Mouse (Mus musculus): ENCODE measurements at regions not wholly inside any gene's neighbourhood (a gene's known extent, or its start where the extent isn't known, plus 50 kb on each side); places are given as distances from the start of the nearest gene placed in this dataset.

DNA sequence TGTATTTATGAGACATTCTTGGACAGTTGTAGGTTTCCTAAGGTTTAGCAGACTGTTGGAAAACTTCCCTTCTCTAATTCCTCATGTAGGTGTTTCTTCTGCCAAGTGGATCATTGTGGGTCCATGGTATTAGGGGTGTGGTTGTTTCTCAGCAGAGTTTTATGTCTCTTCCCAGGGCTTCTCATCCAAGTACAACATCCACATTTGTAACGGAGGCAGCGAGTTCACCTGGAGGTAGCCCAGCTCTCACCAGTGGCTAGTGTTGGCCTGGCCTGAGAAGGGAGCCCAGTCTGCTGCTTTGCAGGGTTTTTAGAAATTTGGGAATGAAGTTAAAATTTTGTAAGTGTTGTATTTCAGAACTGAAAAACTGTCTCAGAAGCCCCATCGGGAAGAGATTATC is 122.4 kb downstream of the Wnt5a start:
- ATAC-seq (replicated peaks in 1 of 2; ENCODE audit: insufficient read depth in 1 of 2, low FRiP score in 2 of 2, low TSS enrichment in 1 of 2, low read depth in 1 of 2, poor library complexity in 2 of 2, severe bottlenecking in 2 of 2) = no peak

GRCm38 (mm10) chr14:28635175-28635574 is 130.6 kb downstream of the Wnt5a start:
- no peak for ATAC-seq (replicated peaks in 1 of 2; ENCODE audit: insufficient read depth in 1 of 2, low FRiP score in 2 of 2, low TSS enrichment in 1 of 2, low read depth in 1 of 2, poor library complexity in 2 of 2, severe bottlenecking in 2 of 2)

GRCm38 (mm10) chr14:28639056-28639455 is 134.5 kb downstream of the Wnt5a start:
- no peak for ATAC-seq (replicated peaks in 1 of 2; ENCODE audit: insufficient read depth in 1 of 2, low FRiP score in 2 of 2, low TSS enrichment in 1 of 2, low read depth in 1 of 2, poor library complexity in 2 of 2, severe bottlenecking in 2 of 2)

- ATAC-seq (replicated peaks in 1 of 2; ENCODE audit: insufficient read depth in 1 of 2, low FRiP score in 2 of 2, low TSS enrichment in 1 of 2, low read depth in 1 of 2, poor library complexity in 2 of 2, severe bottlenecking in 2 of 2) = no peak
Observed at GRCm38 (mm10) chr14:28645807-28646206, 141.3 kb downstream of the Wnt5a start.

GRCm38 (mm10) chr14:28649411-28649810 is 144.9 kb downstream of the Wnt5a start:
- no peak for ATAC-seq (replicated peaks in 1 of 2; ENCODE audit: insufficient read depth in 1 of 2, low FRiP score in 2 of 2, low TSS enrichment in 1 of 2, low read depth in 1 of 2, poor library complexity in 2 of 2, severe bottlenecking in 2 of 2)

DNA sequence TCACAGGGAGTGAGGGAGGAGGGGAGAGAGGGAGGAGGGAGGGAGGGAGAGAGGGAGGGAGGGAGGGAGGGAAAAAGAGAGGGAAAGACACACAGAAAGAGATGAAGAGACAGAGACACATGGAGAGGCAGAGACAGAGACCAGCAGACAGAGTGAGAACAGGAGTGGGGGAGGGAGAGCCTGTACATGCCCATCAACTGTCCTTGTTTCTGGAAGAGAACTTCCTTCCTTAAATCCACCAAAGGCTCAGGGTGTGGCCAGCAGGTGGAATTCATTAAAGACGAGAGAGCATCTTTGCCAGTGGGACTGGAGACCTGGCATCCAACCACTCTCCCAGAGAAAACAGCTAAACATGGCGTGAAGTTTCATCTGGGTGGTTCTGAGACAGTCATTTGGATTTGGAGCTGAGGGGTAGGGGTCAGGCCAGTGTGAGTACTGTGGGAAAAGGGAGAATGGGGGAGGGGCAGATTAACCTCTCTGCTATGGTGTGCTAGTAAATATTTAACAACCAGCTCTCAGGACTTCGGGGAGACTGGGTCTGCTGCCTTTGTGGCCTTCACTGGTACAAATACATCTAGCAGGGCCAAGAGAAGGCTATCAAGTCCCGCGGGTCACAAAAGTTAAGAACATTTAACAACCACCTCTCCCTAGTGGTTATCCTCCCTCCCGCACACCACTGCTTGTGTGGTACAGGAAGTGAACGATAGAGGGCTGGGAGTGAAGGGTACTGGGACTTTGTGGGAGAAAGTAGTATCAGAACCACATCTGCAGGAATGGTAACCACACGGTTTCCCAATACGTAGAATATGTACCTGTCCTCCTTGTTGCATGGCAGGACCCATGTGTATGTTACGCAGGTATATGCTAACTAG is 148.7 kb downstream of the Wnt5a start:
- no peak for ATAC-seq (replicated peaks in 1 of 2; ENCODE audit: insufficient read depth in 1 of 2, low FRiP score in 2 of 2, low TSS enrichment in 1 of 2, low read depth in 1 of 2, poor library complexity in 2 of 2, severe bottlenecking in 2 of 2)

- peak; percentile 71 to 81 for ATAC-seq (replicated peaks in 1 of 2; ENCODE audit: insufficient read depth in 1 of 2, low FRiP score in 2 of 2, low TSS enrichment in 1 of 2, low read depth in 1 of 2, poor library complexity in 2 of 2, severe bottlenecking in 2 of 2)
Observed at GRCm38 (mm10) chr14:28657216-28657615, 152.7 kb downstream of the Wnt5a start.

- ATAC-seq (replicated peaks in 1 of 2; ENCODE audit: insufficient read depth in 1 of 2, low FRiP score in 2 of 2, low TSS enrichment in 1 of 2, low read depth in 1 of 2, poor library complexity in 2 of 2, severe bottlenecking in 2 of 2) = no peak
Observed at GRCm38 (mm10) chr14:28660872-28661588, 156.5 kb downstream of the Wnt5a start.

DNA sequence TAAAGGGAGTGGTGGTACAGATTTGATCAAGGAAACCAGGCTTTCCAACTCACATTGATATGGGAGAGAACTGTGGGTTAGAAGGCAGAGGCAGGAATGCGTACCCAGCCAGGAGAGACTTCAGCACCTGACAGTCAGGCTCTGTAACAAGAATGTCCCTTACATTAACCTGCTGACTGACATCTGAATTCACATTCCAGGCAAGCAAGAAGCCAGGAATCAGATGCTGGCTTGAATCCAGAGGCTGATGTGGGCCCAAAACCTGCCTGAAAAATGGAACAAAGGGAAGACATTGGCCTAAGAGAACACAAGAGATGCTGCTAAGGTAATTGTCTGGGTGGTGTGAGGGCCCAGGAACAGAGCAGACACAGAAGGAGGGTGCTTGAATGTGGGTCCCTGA is 158.8 kb downstream of the Wnt5a start:
- ATAC-seq (replicated peaks in 1 of 2; ENCODE audit: insufficient read depth in 1 of 2, low FRiP score in 2 of 2, low TSS enrichment in 1 of 2, low read depth in 1 of 2, poor library complexity in 2 of 2, severe bottlenecking in 2 of 2) = no peak

- no peak for ATAC-seq (replicated peaks in 1 of 2; ENCODE audit: insufficient read depth in 1 of 2, low FRiP score in 2 of 2, low TSS enrichment in 1 of 2, low read depth in 1 of 2, poor library complexity in 2 of 2, severe bottlenecking in 2 of 2)
Observed at GRCm38 (mm10) chr14:28664121-28664520, 159.6 kb downstream of the Wnt5a start.

DNA sequence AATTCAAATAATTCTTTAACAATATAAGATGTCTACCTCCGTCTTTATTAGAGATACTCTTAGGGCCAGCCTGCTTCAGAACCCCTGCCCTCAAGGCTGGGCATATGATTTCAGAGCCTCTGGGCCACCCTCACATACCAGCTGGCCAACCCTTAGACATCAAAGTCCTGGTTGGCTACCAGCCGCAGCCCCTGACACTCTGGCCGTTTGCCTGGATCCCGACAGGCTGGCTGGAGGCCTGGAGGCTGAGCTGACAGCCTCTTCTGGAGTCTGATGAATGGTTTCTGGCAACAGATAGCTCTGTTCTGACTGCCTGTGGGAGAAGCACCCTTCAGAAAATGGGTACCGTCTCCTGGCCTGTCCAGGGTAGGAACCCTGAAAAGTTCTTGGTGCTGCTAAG is 170.9 kb downstream of the Wnt5a start:
- ATAC-seq (replicated peaks in 1 of 2; ENCODE audit: insufficient read depth in 1 of 2, low FRiP score in 2 of 2, low TSS enrichment in 1 of 2, low read depth in 1 of 2, poor library complexity in 2 of 2, severe bottlenecking in 2 of 2) = no peak

DNA sequence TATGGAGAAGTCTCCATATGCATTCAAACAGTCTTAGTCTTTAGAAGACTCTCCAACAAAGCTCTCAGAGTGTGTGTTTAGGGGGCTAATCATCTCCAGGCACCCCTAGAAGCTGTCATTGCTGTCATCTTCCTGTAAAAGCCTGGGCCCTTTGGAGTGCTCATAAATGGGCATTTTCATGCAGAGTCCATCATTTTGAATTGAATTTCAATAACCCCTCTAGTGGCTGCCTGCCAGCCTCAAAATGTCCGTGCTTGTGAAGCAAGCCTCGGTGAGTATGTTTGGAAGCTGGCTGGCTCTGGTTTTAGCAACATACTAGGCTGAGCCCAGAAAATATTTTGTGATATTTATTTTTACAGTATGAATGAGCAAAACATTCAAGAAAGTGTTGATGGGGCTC is 195.2 kb downstream of the Wnt5a start:
- no peak for ATAC-seq (replicated peaks in 1 of 2; ENCODE audit: insufficient read depth in 1 of 2, low FRiP score in 2 of 2, low TSS enrichment in 1 of 2, low read depth in 1 of 2, poor library complexity in 2 of 2, severe bottlenecking in 2 of 2)

GRCm38 (mm10) chr14:28704729-28705128 is 200.2 kb downstream of the Wnt5a start:
- no peak for ATAC-seq (replicated peaks in 1 of 2; ENCODE audit: insufficient read depth in 1 of 2, low FRiP score in 2 of 2, low TSS enrichment in 1 of 2, low read depth in 1 of 2, poor library complexity in 2 of 2, severe bottlenecking in 2 of 2)

GRCm38 (mm10) chr14:28714598-28714997 is 210.0 kb downstream of the Wnt5a start:
- ATAC-seq (replicated peaks in 1 of 2; ENCODE audit: insufficient read depth in 1 of 2, low FRiP score in 2 of 2, low TSS enrichment in 1 of 2, low read depth in 1 of 2, poor library complexity in 2 of 2, severe bottlenecking in 2 of 2) = no peak

GRCm38 (mm10) chr14:28720545-28720944 is 216.0 kb downstream of the Wnt5a start:
- ATAC-seq (replicated peaks in 1 of 2; ENCODE audit: insufficient read depth in 1 of 2, low FRiP score in 2 of 2, low TSS enrichment in 1 of 2, low read depth in 1 of 2, poor library complexity in 2 of 2, severe bottlenecking in 2 of 2) = no peak

DNA sequence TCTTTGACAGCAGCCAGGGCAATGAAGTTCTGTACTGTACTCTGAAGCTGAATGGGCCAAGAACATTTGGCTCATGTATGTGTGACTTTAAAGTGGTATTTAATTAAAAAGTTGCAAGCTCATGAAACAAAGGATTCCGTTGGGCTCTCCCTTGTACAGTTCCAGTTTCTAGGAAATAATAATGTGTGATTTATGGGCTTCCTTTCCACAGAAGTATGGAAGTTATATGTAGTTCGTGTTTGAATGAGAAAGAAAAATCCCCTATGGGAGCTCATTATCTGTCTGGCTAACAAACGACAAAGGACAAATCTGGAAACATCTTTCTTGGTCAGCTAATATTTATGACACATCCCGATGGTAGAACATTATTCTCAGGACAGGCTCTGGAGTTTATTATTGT is 221.1 kb downstream of the Wnt5a start:
- ATAC-seq (replicated peaks in 1 of 2; ENCODE audit: insufficient read depth in 1 of 2, low FRiP score in 2 of 2, low TSS enrichment in 1 of 2, low read depth in 1 of 2, poor library complexity in 2 of 2, severe bottlenecking in 2 of 2) = no peak

GRCm38 (mm10) chr14:28733496-28733895 is 228.9 kb downstream of the Wnt5a start:
- no peak for ATAC-seq (replicated peaks in 1 of 2; ENCODE audit: insufficient read depth in 1 of 2, low FRiP score in 2 of 2, low TSS enrichment in 1 of 2, low read depth in 1 of 2, poor library complexity in 2 of 2, severe bottlenecking in 2 of 2)

DNA sequence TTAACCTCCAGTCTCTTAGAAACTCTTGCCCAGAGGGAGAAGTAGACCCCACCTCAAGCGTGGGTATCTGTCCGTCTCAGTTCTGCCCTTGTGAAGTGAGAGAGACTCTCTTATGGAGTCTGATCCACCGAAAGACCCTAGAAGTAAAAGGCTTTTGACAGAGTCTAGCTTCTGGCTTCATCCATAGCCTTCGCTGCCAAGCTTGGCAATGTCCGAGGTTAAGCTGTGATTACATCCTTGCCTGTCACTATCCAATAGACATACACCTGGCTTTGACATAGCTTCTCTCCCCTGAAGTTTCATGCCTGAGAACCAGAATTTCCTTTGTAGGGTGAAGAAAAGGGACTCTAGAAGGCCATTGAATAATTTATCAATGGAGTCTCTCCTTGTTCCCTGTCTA is 230.9 kb downstream of the Wnt5a start:
- ATAC-seq (replicated peaks in 1 of 2; ENCODE audit: insufficient read depth in 1 of 2, low FRiP score in 2 of 2, low TSS enrichment in 1 of 2, low read depth in 1 of 2, poor library complexity in 2 of 2, severe bottlenecking in 2 of 2) = no peak

GRCm38 (mm10) chr14:28740076-28740475 is 235.5 kb downstream of the Wnt5a start:
- no peak for ATAC-seq (replicated peaks in 1 of 2; ENCODE audit: insufficient read depth in 1 of 2, low FRiP score in 2 of 2, low TSS enrichment in 1 of 2, low read depth in 1 of 2, poor library complexity in 2 of 2, severe bottlenecking in 2 of 2)

All from hematopoietic stem cell, adult 5-6 weeks (primary cell).